Mouse (Mus musculus) CH12.LX (cell line): ENCODE results near the gene Hist1h4d. TPM values are rescaled to one million over a fixed set of nuclear protein-coding genes. Genes with fewer than 3 reads are reported as not detected.
A peak's percentile ranks its signal among the peaks of the same experiment; 100 is the strongest.

ENCODE experiments used
- DNase-seq: peaks from one replicate; pipeline ENCODE4 v3.0.0-alpha.2; 2013; ENCODE audit errors: extremely low read depth
- H3K27ac ChIP-seq: 2 replicates; pipeline ENCODE4 v1.5.1; 2012; ENCODE audit warnings: low read depth, mild to moderate bottlenecking, control low read depth, moderate library complexity; ENCODE audit not compliant: insufficient read depth
- H3K27me3 ChIP-seq: replicated peaks from 2 replicates; pipeline ENCODE3; 2012; ENCODE audit warnings: inconsistent platforms
- H3K36me3 ChIP-seq, 2 experiments: replicated peaks in 1 of 2; 2 replicates each; pipeline versions ENCODE3 to v1.6.1; 2012; ENCODE audit warnings: inconsistent platforms in 1 of 2, low read length in 1 of 2, mild to moderate bottlenecking in 1 of 2, mixed read lengths in 1 of 2, moderate library complexity in 1 of 2; ENCODE audit not compliant: control insufficient read depth in 1 of 2, insufficient read depth in 1 of 2
- H3K4me1 ChIP-seq, 2 experiments: 2 replicates each; pipeline ENCODE4 v1.6.1; 2012; ENCODE audit warnings: inconsistent platforms in 1 of 2, moderate library complexity in 1 of 2; ENCODE audit not compliant: insufficient read depth in 2 of 2, control insufficient read depth in 1 of 2
- H3K4me2 ChIP-seq: 2 replicates; pipeline ENCODE4 v1.6.1; 2012; ENCODE audit warnings: low read depth, mild to moderate bottlenecking, control low read depth; ENCODE audit not compliant: poor library complexity, insufficient read depth, severe bottlenecking
- H3K4me3 ChIP-seq, 3 experiments: fragments of 150-350 bp in 1 of 3; sonication (generic) in 1 of 3; replicated peaks in 1 of 3; 2 replicates each; pipeline versions ENCODE3 to v1.5.1; 2011 to 2012; ENCODE audit warnings: low read depth in 2 of 3, low read length in 2 of 3, mild to moderate bottlenecking in 2 of 3, moderate library complexity in 2 of 3, control low read depth in 1 of 3, improper control_type of control experiment in 1 of 3, inconsistent platforms in 1 of 3, mixed read lengths in 1 of 3; ENCODE audit not compliant: poor library complexity in 1 of 3
- H3K79me2 ChIP-seq: replicated peaks from 2 replicates; pipeline ENCODE4 v1.6.1; 2012; ENCODE audit warnings: mild to moderate bottlenecking, moderate library complexity; ENCODE audit not compliant: control insufficient read depth, poor library complexity, insufficient read depth, severe bottlenecking; ENCODE audit errors: extremely low read depth
- H3K9ac ChIP-seq: 2 replicates; pipeline ENCODE4 v1.6.1; 2012; ENCODE audit warnings: low read depth, mild to moderate bottlenecking, control low read depth, moderate library complexity; ENCODE audit not compliant: insufficient read depth
- H3K9me3 ChIP-seq: replicated peaks from 2 replicates; pipeline ENCODE3; 2012; ENCODE audit warnings: low read length, inconsistent platforms, mixed read lengths
- BHLHE40 ChIP-seq: IDR thresholded peaks from 2 replicates; pipeline ENCODE4 v1.6.1; 2011; ENCODE audit warnings: mild to moderate bottlenecking, low read depth, low read length, improper control_type of control experiment
- CTCF ChIP-seq, 2 experiments: IDR thresholded peaks in 1 of 2; conservative IDR thresholded peaks in 1 of 2; 2 replicates each; pipeline ENCODE4 v1.5.1; 2011 to 2012; ENCODE audit warnings: low read depth in 2 of 2, low read length in 2 of 2, improper control_type of control experiment in 1 of 2, inconsistent platforms in 1 of 2, mild to moderate bottlenecking in 1 of 2, moderate library complexity in 1 of 2
- ETS1 ChIP-seq: conservative IDR thresholded peaks from 2 replicates; pipeline ENCODE4 v1.6.1; 2012; ENCODE audit warnings: low read depth, mild to moderate bottlenecking, inconsistent platforms, low read length, improper control_type of control experiment, moderate library complexity
- GABPA ChIP-seq: IDR thresholded peaks from 2 replicates; pipeline ENCODE4 v1.6.1; 2012; ENCODE audit warnings: low read depth, low read length, improper control_type of control experiment, inconsistent platforms; ENCODE audit not compliant: insufficient replicate concordance
- HCFC1 ChIP-seq: IDR thresholded peaks from 2 replicates; pipeline ENCODE4 v1.6.1; 2012; ENCODE audit warnings: low read depth, mild to moderate bottlenecking, inconsistent platforms, low read length, improper control_type of control experiment
- IRF4 ChIP-seq: IDR thresholded peaks from 2 replicates; pipeline ENCODE4 v1.6.1; 2014; ENCODE audit warnings: low read depth, mild to moderate bottlenecking, inconsistent platforms, low read length, improper control_type of control experiment
- JUN ChIP-seq: IDR thresholded peaks from 2 replicates; pipeline ENCODE4 v1.6.1; 2011; ENCODE audit warnings: low read depth, mild to moderate bottlenecking, low read length, improper control_type of control experiment, moderate library complexity; ENCODE audit not compliant: insufficient read depth
- MAFK ChIP-seq: IDR thresholded peaks from 2 replicates; pipeline ENCODE4 v1.6.1; 2011; ENCODE audit warnings: low read length, improper control_type of control experiment; ENCODE audit not compliant: insufficient replicate concordance
- MAX ChIP-seq: IDR thresholded peaks from 2 replicates; pipeline ENCODE4 v1.6.1; 2011; ENCODE audit warnings: low read length, improper control_type of control experiment
- MAZ ChIP-seq: IDR thresholded peaks from 2 replicates; pipeline ENCODE4 v1.6.1; 2012; ENCODE audit warnings: low read depth, mild to moderate bottlenecking, inconsistent platforms, low read length, improper control_type of control experiment, moderate library complexity
- MYC ChIP-seq: IDR thresholded peaks from 2 replicates; pipeline ENCODE4 v1.6.1; 2011; ENCODE audit warnings: low read depth, mild to moderate bottlenecking, improper control_type of control experiment, low read length
- RAD21 ChIP-seq: IDR thresholded peaks from 2 replicates; pipeline ENCODE4 v1.6.1; 2011; ENCODE audit warnings: low read depth, mild to moderate bottlenecking, low read length, improper control_type of control experiment, moderate library complexity
- RCOR1 ChIP-seq: conservative IDR thresholded peaks from 2 replicates; pipeline ENCODE4 v1.6.1; 2012; ENCODE audit warnings: low read depth, mild to moderate bottlenecking, inconsistent platforms, low read length, improper control_type of control experiment
- SMC3 ChIP-seq: IDR thresholded peaks from 2 replicates; pipeline ENCODE4 v1.6.1; 2011; ENCODE audit warnings: low read depth, low read length, improper control_type of control experiment
- UBTF ChIP-seq: IDR thresholded peaks from 2 replicates; pipeline ENCODE4 v1.6.1; 2012; ENCODE audit warnings: low read depth, mild to moderate bottlenecking, inconsistent platforms, low read length, improper control_type of control experiment, moderate library complexity
- ZKSCAN1 ChIP-seq: IDR thresholded peaks from 2 replicates; pipeline ENCODE4 v1.6.1; 2012; ENCODE audit warnings: low read depth, inconsistent platforms, low read length, improper control_type of control experiment, borderline replicate concordance
- dilution Hi-C: fragments of 300-500 bp; cut with MboI; formaldehyde crosslinking; loops from 2 replicates; pipeline ENCODE4 v1.14.3; 2020; ENCODE audit warnings: low sequenced_read_pairs; ENCODE audit not compliant: extremely low pct_unique_long_range_greater_than_20kb, extremely low pct_ligation_motif_present
- in situ Hi-C: fragments of 300-500 bp; cut with MboI; formaldehyde crosslinking; loops from 3 replicates; pipeline ENCODE4 v1.14.3; 2019; ENCODE audit warnings: low sequenced_read_pairs, low pct_ligation_motif_present, low pct_unique_long_range_greater_than_20kb, mixed read lengths
- polyA plus RNA-seq: library from polyadenylated mRNA; unstranded; fragments of >175 nt; gene quantifications from 2 replicates; pipeline ENCODE4 v1.2.1, GENCODE M21; 2012; ENCODE audit warnings: low read depth; ENCODE audit not compliant: insufficient read length
- total RNA-seq, 2 experiments: library from RNA; depleted of rRNA; stranded (reverse); fragments of 300-350 nt in 1 of 2; fragments of >200 nt in 1 of 2; gene quantifications; 2 replicates each; pipeline ENCODE4 v1.2.3; 2012 to 2014

Hist1h4d gene
- total and polyA plus RNA-seq, 3 experiments: 6.7 to 1,831 (median 27.7) TPM

DNA sequence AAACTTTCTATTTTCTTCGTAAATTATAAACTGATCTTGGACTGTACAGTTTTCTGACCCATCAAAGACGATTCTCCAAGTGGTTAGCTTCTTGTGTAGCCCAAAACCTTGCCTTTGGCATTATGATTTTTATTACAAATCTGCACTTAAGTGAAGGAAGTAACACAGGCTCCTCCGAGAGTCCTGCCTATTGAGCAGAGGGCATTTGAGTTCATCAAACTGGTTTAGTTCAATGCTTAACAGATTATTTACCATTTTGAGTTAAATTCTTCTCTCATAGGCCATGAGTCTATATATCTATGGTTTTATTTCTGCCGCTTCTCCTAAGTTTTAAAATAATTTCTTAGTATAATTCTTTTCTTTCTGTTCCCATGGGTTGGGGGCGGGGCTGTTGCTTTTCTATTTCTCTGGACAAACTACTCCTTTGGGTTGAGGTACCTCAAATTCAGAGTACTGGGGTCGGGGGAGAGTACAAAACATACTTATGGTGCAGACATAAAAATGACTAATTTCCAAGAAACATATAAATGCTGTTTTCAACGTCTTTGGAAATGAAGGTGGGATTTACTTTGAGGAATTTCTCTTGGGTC, 41.6 kb downstream of the Hist1h4d start:
- Histone ChIP-seq H3K27ac (no peak overlapping the region), H3K4me3 (no peak overlapping the region), H3K27me3 (no peaks in the 10 kb centered on the region), H3K4me1 (peaks cover 0 to 12% of the 10 kb centered on the region in 2 experiments; a peak in 3 of 4 replicates), H3K9me3 (no peaks in the 10 kb centered on the region), H3K9ac (peak overlapping the region; percentile 54), H3K4me2 (peak overlapping the region; percentile 59; the same call in 1 of the 2 replicates), H3K36me3 (no peaks in the 10 kb centered on the region), H3K79me2 (peaks cover 6% of the 10 kb centered on the region; the same call in 1 of the 2 replicates)
- TF ChIP-seq UBTF (no peak), MAX (no peak), RCOR1 (no peak), MAZ (no peak), ETS1 (no peak), IRF4 (no peak), HCFC1 (no peak), RAD21 (no peak), ZKSCAN1 (no peak), MYC (no peak), SMC3 (no peak), BHLHE40 (no peak), JUN (no peak), GABPA (no peak)
- dilution Hi-C loops (no loop called here), in situ Hi-C loops (no loop called here)
- DNase-seq: no peak

DNA sequence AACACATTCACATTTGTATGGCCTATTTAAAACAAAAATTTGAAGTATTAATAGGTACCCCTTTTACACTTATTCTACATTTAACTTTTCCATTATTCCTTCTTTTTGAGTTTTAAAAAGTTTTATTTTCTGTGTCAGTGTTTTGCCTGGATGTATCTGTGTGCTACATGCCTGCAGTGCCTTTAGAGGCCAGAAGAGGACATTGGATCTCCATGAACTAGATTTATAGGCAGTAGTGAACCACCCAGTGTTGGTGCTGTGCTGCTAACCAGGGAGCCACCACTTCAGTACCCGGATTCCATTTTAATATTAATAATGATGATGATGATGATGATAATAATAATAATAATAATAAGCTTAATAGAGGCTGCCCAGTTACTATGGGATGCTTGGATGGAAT, 49.3 kb downstream of the Hist1h4d start:
- dilution Hi-C loops: no loop called here

More for the DNA sequence above, 49.3 kb downstream of the Hist1h4d start:
- H3K4me2 ChIP-seq: no peak overlapping the region
- in situ Hi-C loops: loop anchor here (10.0 kb wide), 2 partner anchors 54 to 94 kb away; partner anchors contain the start of genes Hist1h2ac and Hist1h2bc
- H3K9me3 ChIP-seq: no peaks in the 10 kb centered on the region
- H3K79me2 ChIP-seq: no peaks in the 10 kb centered on the region
- no peaks in the 10 kb centered on the region for H3K36me3 ChIP-seq
- H3K9ac ChIP-seq: no peak overlapping the region
- no peaks in the 10 kb centered on the region for H3K4me1 ChIP-seq
- TF ChIP-seq CTCF (conservative IDR thresholded peaks at IDR 0.05 in 1 of 2, IDR thresholded peaks at IDR 0.05 in 1 of 2; ENCODE audit: low read depth in 2 of 2, low read length in 2 of 2): peak; percentile 38 to 86
- no peak for TF ChIP-seq UBTF
- peak; percentile 86 for TF ChIP-seq RAD21
- TF ChIP-seq SMC3: peak; percentile 54
- no peak for TF ChIP-seq MAFK
- no peak overlapping the region for H3K4me3 ChIP-seq
- H3K27me3 ChIP-seq: no peaks in the 10 kb centered on the region
- DNase-seq: peak; percentile 57
- H3K27ac ChIP-seq: no peak overlapping the region

Other genes starting within 250 kb of the Hist1h4d start
Only the 20 nearest of the 35 such genes appear.
- gene Btn1a1, start 115.7 kb upstream of the Hist1h4d start, total RNA-seq (2012; rRNA removed): 0.38 and 0.51 TPM in 2 replicates
- gene Btn1a1, start 115.7 kb upstream of the Hist1h4d start, total RNA-seq (2014; rRNA removed): 0.20 TPM in 2 replicates
- gene Btn1a1, start 115.7 kb upstream of the Hist1h4d start, polyA plus RNA-seq: 0.08 and 0.21 TPM in 2 replicates
- gene Btn2a2, start 92.7 kb upstream of the Hist1h4d start, total RNA-seq (2012; rRNA removed): 1.1 and 1.3 TPM in 2 replicates
- gene Btn2a2, start 92.7 kb upstream of the Hist1h4d start, total RNA-seq (2014; rRNA removed): 1.2 and 1.3 TPM in 2 replicates
- 2.1 and 2.8 TPM in 2 replicates for gene Btn2a2, start 92.7 kb upstream of the Hist1h4d start, polyA plus RNA-seq
- 4,350 and 4,957 TPM in 2 replicates for gene Hist1h4h, start 50.5 kb upstream of the Hist1h4d start, total RNA-seq (2012; rRNA removed)
- 14.0 and 19.4 TPM in 2 replicates for gene Hist1h4h, start 50.5 kb upstream of the Hist1h4d start, total RNA-seq (2014; rRNA removed)
- gene Hist1h4h, start 50.5 kb upstream of the Hist1h4d start, polyA plus RNA-seq: 3.4 and 5.5 TPM in 2 replicates
- 824 and 932 TPM in 2 replicates for gene Hist1h2af, start 47.7 kb upstream of the Hist1h4d start, total RNA-seq (2012; rRNA removed)
- 45.2 and 57.1 TPM in 2 replicates for gene Hist1h2af, start 47.7 kb upstream of the Hist1h4d start, total RNA-seq (2014; rRNA removed)
- 68.6 and 97.0 TPM in 2 replicates for gene Hist1h2af, start 47.7 kb upstream of the Hist1h4d start, polyA plus RNA-seq
- gene Hist1h3g, start 46.2 kb upstream of the Hist1h4d start, total RNA-seq (2012; rRNA removed): 608 and 749 TPM in 2 replicates
- gene Hist1h3g, start 46.2 kb upstream of the Hist1h4d start, total RNA-seq (2014; rRNA removed): 50.1 and 75.3 TPM in 2 replicates
- gene Hist1h3g, start 46.2 kb upstream of the Hist1h4d start, polyA plus RNA-seq: 3.4 and 3.6 TPM in 2 replicates
- gene Hist1h2bh, start 38.2 kb upstream of the Hist1h4d start, total RNA-seq (2012; rRNA removed): 261 and 290 TPM in 2 replicates
- gene Hist1h2bh, start 38.2 kb upstream of the Hist1h4d start, total RNA-seq (2014; rRNA removed): 5.7 and 8.0 TPM in 2 replicates
- gene Hist1h2bh, start 38.2 kb upstream of the Hist1h4d start, polyA plus RNA-seq: 0.56 and 0.77 TPM in 2 replicates
- 553 and 608 TPM in 2 replicates for gene Hist1h3f, start 37.5 kb upstream of the Hist1h4d start, total RNA-seq (2012; rRNA removed)
- gene Hist1h3f, start 37.5 kb upstream of the Hist1h4d start, total RNA-seq (2014; rRNA removed): 5.1 and 8.0 TPM in 2 replicates
- gene Hist1h3f, start 37.5 kb upstream of the Hist1h4d start, polyA plus RNA-seq: 0.23 and 0.30 TPM in 2 replicates
- 4,390 and 4,902 TPM in 2 replicates for gene Hist1h4f, start 29.9 kb upstream of the Hist1h4d start, total RNA-seq (2012; rRNA removed)
- 17.8 and 27.1 TPM in 2 replicates for gene Hist1h4f, start 29.9 kb upstream of the Hist1h4d start, total RNA-seq (2014; rRNA removed)
- gene Hist1h4f, start 29.9 kb upstream of the Hist1h4d start, polyA plus RNA-seq: 4.0 and 9.0 TPM in 2 replicates
- gene Hist1h1d, start 28.3 kb upstream of the Hist1h4d start, total RNA-seq (2012; rRNA removed): 112 and 132 TPM in 2 replicates
- 1.8 and 2.3 TPM in 2 replicates for gene Hist1h1d, start 28.3 kb upstream of the Hist1h4d start, total RNA-seq (2014; rRNA removed)
- gene Hist1h1d, start 28.3 kb upstream of the Hist1h4d start, polyA plus RNA-seq: 0.11 and 0.14 TPM in 2 replicates
- 1,307 and 1,484 TPM in 2 replicates for gene Hist1h3e, start 19.2 kb upstream of the Hist1h4d start, total RNA-seq (2012; rRNA removed)
- gene Hist1h3e, start 19.2 kb upstream of the Hist1h4d start, total RNA-seq (2014; rRNA removed): 20.6 and 24.2 TPM in 2 replicates
- 2.2 and 3.1 TPM in 2 replicates for gene Hist1h3e, start 19.2 kb upstream of the Hist1h4d start, polyA plus RNA-seq
- gene Hist1h2ae, start 10.4 kb upstream of the Hist1h4d start, total RNA-seq (2012; rRNA removed): 648 and 652 TPM in 2 replicates
- gene Hist1h2ae, start 10.4 kb upstream of the Hist1h4d start, total RNA-seq (2014; rRNA removed): 13.4 and 16.3 TPM in 2 replicates
- gene Hist1h2ae, start 10.4 kb upstream of the Hist1h4d start, polyA plus RNA-seq: 1.4 and 3.5 TPM in 2 replicates
- 2,765 and 3,252 TPM in 2 replicates for gene Hist1h2bg, start 10.2 kb upstream of the Hist1h4d start, total RNA-seq (2012; rRNA removed)
- 118 and 136 TPM in 2 replicates for gene Hist1h2bg, start 10.2 kb upstream of the Hist1h4d start, total RNA-seq (2014; rRNA removed)
- 9.1 and 9.4 TPM in 2 replicates for gene Hist1h2bg, start 10.2 kb upstream of the Hist1h4d start, polyA plus RNA-seq
- gene Hist1h2bf, start 7.4 kb upstream of the Hist1h4d start, total RNA-seq (2012; rRNA removed): 1,243 and 1,273 TPM in 2 replicates
- gene Hist1h2bf, start 7.4 kb upstream of the Hist1h4d start, total RNA-seq (2014; rRNA removed): 28.3 and 50.8 TPM in 2 replicates
- gene Hist1h2bf, start 7.4 kb upstream of the Hist1h4d start, polyA plus RNA-seq: 1.7 TPM in 1 of 2 replicates, not detected in the other
- gene Hist1h2ad, start 7.2 kb upstream of the Hist1h4d start, total RNA-seq (2012; rRNA removed): 744 and 796 TPM in 2 replicates
- gene Hist1h2ad, start 7.2 kb upstream of the Hist1h4d start, total RNA-seq (2014; rRNA removed): 9.1 and 13.2 TPM in 2 replicates
- gene Hist1h2ad, start 7.2 kb upstream of the Hist1h4d start, polyA plus RNA-seq: 0.53 TPM in 1 of 2 replicates, not detected in the other
- gene Hist1h3d, start 5.8 kb upstream of the Hist1h4d start, total RNA-seq (2012; rRNA removed): 164 and 182 TPM in 2 replicates
- gene Hist1h3d, start 5.8 kb upstream of the Hist1h4d start, total RNA-seq (2014; rRNA removed): 10.3 and 13.5 TPM in 2 replicates
- 0.65 and 0.94 TPM in 2 replicates for gene Hist1h3d, start 5.8 kb upstream of the Hist1h4d start, polyA plus RNA-seq
- 268 and 282 TPM in 2 replicates for gene Hist1h2be, start 39.5 kb downstream of the Hist1h4d start, total RNA-seq (2012; rRNA removed)
- 3.4 and 4.7 TPM in 2 replicates for gene Hist1h2be, start 39.5 kb downstream of the Hist1h4d start, total RNA-seq (2014; rRNA removed)
- gene Hist1h2be, start 39.5 kb downstream of the Hist1h4d start, polyA plus RNA-seq: 0.57 and 0.70 TPM in 2 replicates
- 486 and 504 TPM in 2 replicates for gene Hist1h1e, start 41.0 kb downstream of the Hist1h4d start, total RNA-seq (2012; rRNA removed)
- 12.2 and 18.3 TPM in 2 replicates for gene Hist1h1e, start 41.0 kb downstream of the Hist1h4d start, total RNA-seq (2014; rRNA removed)
- 1.5 and 1.9 TPM in 2 replicates for gene Hist1h1e, start 41.0 kb downstream of the Hist1h4d start, polyA plus RNA-seq
- gene Hist1h2ac, start 102.3 kb downstream of the Hist1h4d start, total RNA-seq (2012; rRNA removed): 114 and 122 TPM in 2 replicates
- gene Hist1h2ac, start 102.3 kb downstream of the Hist1h4d start, total RNA-seq (2014; rRNA removed): 0.96 and 0.97 TPM in 2 replicates
- gene Hist1h2ac, start 102.3 kb downstream of the Hist1h4d start, polyA plus RNA-seq: 0.14 TPM in 1 of 2 replicates, not detected in the other
- gene Hist1h2bc, start 102.6 kb downstream of the Hist1h4d start, total RNA-seq (2012; rRNA removed): 436 and 456 TPM in 2 replicates
- 16.1 and 17.4 TPM in 2 replicates for gene Hist1h2bc, start 102.6 kb downstream of the Hist1h4d start, total RNA-seq (2014; rRNA removed)
- 1.1 and 2.2 TPM in 2 replicates for gene Hist1h2bc, start 102.6 kb downstream of the Hist1h4d start, polyA plus RNA-seq
- gene Hist1h1t, start 114.2 kb downstream of the Hist1h4d start, total RNA-seq (2012; rRNA removed): 0.38 and 0.76 TPM in 2 replicates
- not detected in 2 replicates for gene Hist1h1t, start 114.2 kb downstream of the Hist1h4d start, total RNA-seq (2014; rRNA removed)
- not detected in 2 replicates for gene Hist1h1t, start 114.2 kb downstream of the Hist1h4d start, polyA plus RNA-seq